23 mouse cellular contexts compared by ENCODE assay signal in genomic region chr2:91148101-91148500, GRCm38 (mm10). TPM values are rescaled to one million over a fixed set of nuclear protein-coding genes. Genes with fewer than 3 reads are reported as not detected.
DNase-seq lines count a peak whose midpoint lies in the region; ATAC-seq lines count a peak whose summit lies in the region.
"Had no signal": no experiment of that assay in that cellular context is flagged by ENCODE, and none has a peak within 500 bp of the region (broad histone marks: within the 10 kb centered on the region; RNA-seq: fewer than 3 reads in every experiment).

No protein-coding gene starts in this region.

- no peak overlapping the region for H3K9ac ChIP-seq in liver, embryonic 12.5 days

- no peaks in the 10 kb centered on the region for H3K9me3 ChIP-seq in liver, embryonic 12.5 days (replicated peaks)
- H3K9me3 ChIP-seq: G1E had no signal

- no peaks in the 10 kb centered on the region for H3K4me1 ChIP-seq in liver, embryonic 12.5 days

- peak; percentile 84 for ATAC-seq in frontal cortex, adult (ENCODE audit: low TSS enrichment)
- no peak for ATAC-seq in liver, embryonic 12.5 days
- ATAC-seq: activated CD4-positive, CD25-positive, alpha-beta regulatory T cell, adult 4 months; CD4-positive, CD25-positive, alpha-beta regulatory T cell, adult 4 months; Patski had no signal

- peaks cover 65% of the 10 kb centered on the region for H3K36me3 ChIP-seq in liver, embryonic 12.5 days

- H3K27ac ChIP-seq in liver, embryonic 12.5 days: no peak overlapping the region

- H3K4me3 ChIP-seq in liver, embryonic 12.5 days: no peak overlapping the region

- no peaks in the 10 kb centered on the region for H3K27me3 ChIP-seq in liver, embryonic 12.5 days (replicated peaks)
- H3K27me3 ChIP-seq: CH12.LX, Patski had no signal

- DNase-seq in frontal cortex, postnatal 14 days (ENCODE audit: low spot score in 2 of 2): no peak
- peak; percentile 35 for DNase-seq in brain, adult 2 months (ENCODE audit: low read depth, low spot score)
- peak; percentile 28 for DNase-seq in telencephalon, adult 2 months (ENCODE audit: low read depth, low spot score)
- no peak for DNase-seq in layer of hippocampus, adult 8-10 months (ENCODE audit: low spot score in 2 of 2)
- DNase-seq: adrenal gland, adult 2 months; adrenal gland, adult 8-10 months; adrenal gland, postnatal 10 days; adrenal gland, postnatal 14 days; adrenal gland, postnatal 25 days; adrenal gland, postnatal 36 days; B cell, adult 2 months; cerebellum, adult 11 months; cerebellum, adult 11-12 months; cerebellum, adult 18-20 months; cerebellum, adult 2 months had no signal

- H3K4me2 ChIP-seq in liver, embryonic 12.5 days: no peak overlapping the region

RNA-seq across cellular contexts. Expression of gene Mybpc3, which starts 30.2 kb away (rescaled TPM):
- total RNA-seq in layer of hippocampus, adult 8-10 months (2022): under 1 TPM; 0.09 to 0.22 (median 0.16) TPM
- polyA plus RNA-seq in liver, embryonic 12.5 days (2016; fragmentation: Nextera tagmentation; extraction: Ambion mirVana): 0.23 and 0.39 TPM in 2 replicates
- total RNA-seq: adrenal gland, postnatal 14 days; adrenal gland, postnatal 25 days; adrenal gland, postnatal 36 days; G1E had no signal
- polyA plus RNA-seq: activated CD4-positive, CD25-positive, alpha-beta regulatory T cell, adult 4 months; adrenal gland, adult 2 months; C2C12; CD4-positive, CD25-positive, alpha-beta regulatory T cell, adult 4 months; G1E; Patski had no signal

RNA-seq across cellular contexts. Expression of gene Madd, which starts 35.5 kb away (rescaled TPM):
- 100 to 1,000 TPM; 202 to 259 (median 228) TPM for total RNA-seq in layer of hippocampus, adult 8-10 months (2022)
- 12.1 and 13.4 TPM in 2 replicates for polyA plus RNA-seq in liver, embryonic 12.5 days (2016; fragmentation: Nextera tagmentation; extraction: Ambion mirVana)

RNA-seq across cellular contexts. Expression of gene Nr1h3, which starts 54.5 kb away (rescaled TPM):
- 1 to 10 TPM; 3.7 to 5.8 (median 4.3) TPM for total RNA-seq in layer of hippocampus, adult 8-10 months (2022)
- 12.9 and 13.5 TPM in 2 replicates for polyA plus RNA-seq in liver, embryonic 12.5 days (2016; fragmentation: Nextera tagmentation; extraction: Ambion mirVana)

RNA-seq across cellular contexts. Expression of gene Acp2, which starts 54.6 kb away (rescaled TPM):
- total RNA-seq in layer of hippocampus, adult 8-10 months (2022): 10 to 100 TPM; 54.9 to 64.9 (median 59.8) TPM
- 9.6 and 10.3 TPM in 2 replicates for polyA plus RNA-seq in liver, embryonic 12.5 days (2016; fragmentation: Nextera tagmentation; extraction: Ambion mirVana)

Comparison
In these comparisons a context has a peak if more than half of its experiments do, and no peak if none do; other contexts are left out.
1. DNase-seq: peak in brain, adult 2 months (single experiment) and telencephalon, adult 2 months (single experiment); none in frontal cortex, postnatal 14 days (0 of 2) and layer of hippocampus, adult 8-10 months (0 of 2).